Mouse (Mus musculus): ENCODE results near the gene Rpl36-ps4. TPM values are rescaled to one million over a fixed set of nuclear protein-coding genes. Genes with fewer than 3 reads are reported as not detected.

The Rpl36-ps4 gene
- polyA plus RNA-seq (2012; ENCODE audit: insufficient read depth, low replicate concordance): not detected in 2 replicates

DNA sequence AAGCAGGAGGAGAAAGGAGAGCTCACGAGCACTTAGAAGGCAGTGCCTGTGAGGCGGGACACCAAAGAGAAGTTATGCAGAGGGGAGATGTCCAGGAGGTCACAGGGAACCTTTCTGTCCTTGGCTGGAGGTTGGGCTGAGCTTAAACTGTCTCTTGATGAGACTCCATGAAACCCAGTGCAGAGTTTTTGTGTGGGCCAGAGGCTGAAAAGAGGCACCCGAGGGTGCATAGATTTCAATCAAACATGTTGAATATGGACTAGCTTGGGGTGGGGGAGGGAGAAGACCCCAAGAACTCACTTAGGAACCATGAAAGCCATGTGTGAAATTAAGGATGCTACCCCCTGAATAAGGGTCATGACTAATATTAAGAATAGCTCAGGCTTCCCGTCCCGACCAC, at the start of gene Rpl36-ps4:
TSS of gene Rpl36-ps4 (plus strand) at position 301 of the 400 bp plus-strand sequence.
- TF ChIP-seq GATA1 (IDR thresholded peaks at IDR 0.05; ENCODE audit: borderline replicate concordance, low read length): no peak
- TF ChIP-seq FLI1 (IDR thresholded peaks at IDR 0.05; ENCODE audit: low read length): no peak
- Histone ChIP-seq H3K27me3 (replicated peaks) (no peaks in the 10 kb centered on the region), H3K9me3 (peaks cover 47% of the 10 kb centered on the region)

DNA sequence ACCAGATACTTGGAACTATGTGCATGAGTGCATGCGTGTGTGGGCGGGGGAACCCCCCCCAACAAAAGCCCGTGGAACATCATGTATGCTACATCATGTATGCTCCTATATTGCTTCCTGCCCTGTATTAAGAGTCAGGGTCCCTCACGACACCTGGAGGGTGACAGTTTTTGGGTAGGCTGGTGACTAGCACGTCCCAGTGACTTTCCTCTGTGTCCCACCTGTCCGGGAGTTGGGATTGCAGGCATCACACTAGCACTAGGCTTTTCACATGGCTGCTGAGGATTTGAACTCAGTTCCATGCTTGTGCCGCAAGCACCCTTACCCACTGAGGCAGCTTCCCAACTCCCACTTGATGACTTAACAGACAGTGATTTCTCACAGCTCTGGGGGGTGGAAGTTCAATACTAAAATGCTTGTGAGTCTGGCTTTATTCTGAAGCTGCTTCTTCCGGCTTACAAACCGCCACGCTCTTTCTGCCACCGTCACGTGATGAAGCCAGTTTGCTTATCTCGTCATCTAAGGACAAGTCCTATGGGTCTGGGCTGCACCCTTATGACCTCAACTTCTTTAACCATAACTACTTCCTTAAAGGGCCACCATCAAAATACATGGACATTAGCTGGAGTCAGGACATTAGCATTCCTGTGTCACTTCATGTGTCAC, 49.2 kb upstream of the Rpl36-ps4 start:
- Histone ChIP-seq H3K4me3 (replicated peaks) (no peak overlapping the region), H3K4me1 (peaks cover 3% of the 10 kb centered on the region; the same call in 1 of the 2 replicates), H3K9me3 (peaks cover 16% of the 10 kb centered on the region; the same call in 1 of the 2 replicates), H3K36me3 (replicated peaks; ENCODE audit: low read length) (no peaks in the 10 kb centered on the region), H3K27me3 (replicated peaks) (no peaks in the 10 kb centered on the region)
- no peak for TF ChIP-seq GATA1 (IDR thresholded peaks at IDR 0.05; ENCODE audit: borderline replicate concordance, low read length)
- TF ChIP-seq FLI1 (IDR thresholded peaks at IDR 0.05; ENCODE audit: low read length): no peak

More for the DNA sequence above, at the start of gene Rpl36-ps4:
- Histone ChIP-seq H3K4me1 (no peaks in the 10 kb centered on the region), H3K4me3 (replicated peaks) (no peak within 1 kb of the TSS), H3K36me3 (replicated peaks; ENCODE audit: low read length) (no peaks in the 10 kb centered on the region)

DNA sequence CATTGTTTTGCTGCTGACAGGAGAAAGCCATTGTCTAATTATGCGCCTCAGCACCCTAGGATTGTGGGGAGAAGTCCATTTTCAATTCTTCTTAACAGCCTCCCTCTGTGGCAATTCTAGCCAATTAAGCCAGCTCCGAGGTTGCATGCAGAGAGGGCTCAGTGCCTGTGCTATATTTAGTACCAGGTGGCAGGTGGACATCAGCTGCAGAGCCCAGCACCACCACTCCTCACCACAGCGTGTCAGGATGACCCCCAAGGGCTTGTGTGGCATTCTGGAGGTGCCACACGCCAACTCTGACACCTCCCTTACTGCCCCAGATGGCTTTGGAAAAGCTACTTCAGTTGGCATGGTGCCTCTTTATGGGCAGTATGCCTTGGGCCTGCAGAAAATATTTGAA, 48.5 kb upstream of the Rpl36-ps4 start:
- no peak for TF ChIP-seq GATA1 (IDR thresholded peaks at IDR 0.05; ENCODE audit: borderline replicate concordance, low read length)
- TF ChIP-seq FLI1 (IDR thresholded peaks at IDR 0.05; ENCODE audit: low read length): no peak
- H3K4me3 ChIP-seq (replicated peaks): no peak overlapping the region
- no peaks in the 10 kb centered on the region for H3K36me3 ChIP-seq (replicated peaks; ENCODE audit: low read length)
- no peaks in the 10 kb centered on the region for H3K27me3 ChIP-seq (replicated peaks)
- peaks cover 13% of the 10 kb centered on the region; the same call in 1 of the 2 replicates for H3K9me3 ChIP-seq
- peaks cover 3% of the 10 kb centered on the region; the same call in 1 of the 2 replicates for H3K4me1 ChIP-seq

DNA sequence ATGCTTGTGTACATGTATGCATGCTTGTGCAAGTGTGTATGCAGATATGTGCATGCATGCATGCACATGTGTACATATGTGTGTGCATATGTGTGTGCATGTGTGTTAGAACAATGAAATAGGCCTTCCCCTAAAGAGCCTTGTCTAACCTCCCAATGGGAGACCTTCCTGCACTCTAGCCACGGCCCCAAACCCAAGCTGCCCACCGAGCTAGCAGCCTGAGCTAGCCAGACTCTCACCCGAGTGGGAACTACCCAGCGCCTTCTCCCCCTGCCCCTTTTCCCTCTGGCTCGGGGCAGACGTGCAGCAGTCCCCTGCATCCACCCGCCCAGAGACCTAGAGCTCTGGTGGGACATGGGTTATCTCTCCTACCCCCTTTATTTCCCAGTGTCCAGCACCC, 47.3 kb upstream of the Rpl36-ps4 start:
- no peaks in the 10 kb centered on the region for H3K36me3 ChIP-seq (replicated peaks; ENCODE audit: low read length)
- peaks cover 3% of the 10 kb centered on the region; the same call in 1 of the 2 replicates for H3K4me1 ChIP-seq
- no peak for TF ChIP-seq FLI1 (IDR thresholded peaks at IDR 0.05; ENCODE audit: low read length)
- TF ChIP-seq GATA1 (IDR thresholded peaks at IDR 0.05; ENCODE audit: borderline replicate concordance, low read length): no peak
- no peak overlapping the region for H3K4me3 ChIP-seq (replicated peaks)
- 0 out of 2 replicates have a peak, but pooled peaks cover 6% of the 10 kb centered on the region for H3K9me3 ChIP-seq
- no peaks in the 10 kb centered on the region for H3K27me3 ChIP-seq (replicated peaks)

DNA sequence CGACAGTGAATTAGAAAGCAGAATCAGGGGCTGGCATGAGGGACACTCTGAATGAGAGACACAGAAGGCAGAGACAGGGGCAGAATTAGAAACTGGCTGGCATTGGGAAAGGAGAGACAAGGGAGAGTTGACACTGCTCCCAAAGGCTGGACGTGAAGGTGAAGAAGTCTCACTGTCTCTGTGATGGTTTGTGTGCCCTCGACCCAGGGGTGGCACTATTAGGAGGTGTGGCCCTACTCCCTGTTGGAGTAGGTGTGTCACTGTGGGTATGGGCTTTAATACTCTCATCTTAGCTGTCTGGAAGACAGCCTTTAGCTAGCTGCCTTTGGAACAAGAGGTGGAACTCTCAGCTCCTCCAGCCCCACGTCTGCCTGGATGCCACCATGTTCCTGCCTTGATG, 46.8 kb upstream of the Rpl36-ps4 start:
- Histone ChIP-seq H3K36me3 (replicated peaks; ENCODE audit: low read length) (no peaks in the 10 kb centered on the region), H3K27me3 (replicated peaks) (no peaks in the 10 kb centered on the region), H3K4me1 (peaks cover 3% of the 10 kb centered on the region; the same call in 1 of the 2 replicates), H3K4me3 (replicated peaks) (no peak overlapping the region), H3K9me3 (0 out of 2 replicates have a peak, but pooled peaks cover 1% of the 10 kb centered on the region)
- TF ChIP-seq GATA1 (IDR thresholded peaks at IDR 0.05; ENCODE audit: borderline replicate concordance, low read length) (no peak), FLI1 (IDR thresholded peaks at IDR 0.05; ENCODE audit: low read length) (no peak)

DNA sequence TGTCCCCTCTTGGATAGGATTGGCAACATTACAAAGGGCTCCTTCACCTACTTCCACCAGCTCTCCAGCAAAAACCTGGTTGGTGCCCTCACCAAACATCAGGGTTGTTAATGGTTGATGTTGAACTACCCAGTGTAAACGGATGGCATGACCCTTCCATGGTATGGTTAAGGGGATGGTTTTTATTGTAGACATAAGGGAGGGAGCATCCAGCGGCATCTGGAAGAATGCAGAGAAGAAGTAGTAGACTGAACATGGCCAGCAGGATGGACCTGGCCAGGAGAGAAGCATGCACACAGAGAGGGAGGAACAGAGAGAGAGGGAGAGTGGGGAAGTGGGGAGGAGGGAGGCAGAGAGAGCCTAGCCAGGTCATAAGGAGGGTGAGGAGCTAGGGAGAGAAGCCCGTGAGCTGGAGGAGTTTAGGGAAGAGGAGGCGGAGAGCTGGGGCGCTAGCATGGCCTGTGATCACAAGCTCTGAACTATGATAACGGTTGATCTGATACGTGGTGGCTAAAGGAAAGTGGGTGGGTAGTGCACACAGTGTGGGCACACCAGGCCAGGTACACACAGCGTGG, 45.3 kb upstream of the Rpl36-ps4 start:
- no peak for TF ChIP-seq FLI1 (IDR thresholded peaks at IDR 0.05; ENCODE audit: low read length)
- TF ChIP-seq GATA1 (IDR thresholded peaks at IDR 0.05; ENCODE audit: borderline replicate concordance, low read length): no peak
- Histone ChIP-seq H3K27me3 (replicated peaks) (no peaks in the 10 kb centered on the region), H3K9me3 (no peaks in the 10 kb centered on the region), H3K4me3 (replicated peaks) (no peak overlapping the region), H3K4me1 (peaks cover 3% of the 10 kb centered on the region; the same call in 1 of the 2 replicates), H3K36me3 (replicated peaks; ENCODE audit: low read length) (no peaks in the 10 kb centered on the region)

DNA sequence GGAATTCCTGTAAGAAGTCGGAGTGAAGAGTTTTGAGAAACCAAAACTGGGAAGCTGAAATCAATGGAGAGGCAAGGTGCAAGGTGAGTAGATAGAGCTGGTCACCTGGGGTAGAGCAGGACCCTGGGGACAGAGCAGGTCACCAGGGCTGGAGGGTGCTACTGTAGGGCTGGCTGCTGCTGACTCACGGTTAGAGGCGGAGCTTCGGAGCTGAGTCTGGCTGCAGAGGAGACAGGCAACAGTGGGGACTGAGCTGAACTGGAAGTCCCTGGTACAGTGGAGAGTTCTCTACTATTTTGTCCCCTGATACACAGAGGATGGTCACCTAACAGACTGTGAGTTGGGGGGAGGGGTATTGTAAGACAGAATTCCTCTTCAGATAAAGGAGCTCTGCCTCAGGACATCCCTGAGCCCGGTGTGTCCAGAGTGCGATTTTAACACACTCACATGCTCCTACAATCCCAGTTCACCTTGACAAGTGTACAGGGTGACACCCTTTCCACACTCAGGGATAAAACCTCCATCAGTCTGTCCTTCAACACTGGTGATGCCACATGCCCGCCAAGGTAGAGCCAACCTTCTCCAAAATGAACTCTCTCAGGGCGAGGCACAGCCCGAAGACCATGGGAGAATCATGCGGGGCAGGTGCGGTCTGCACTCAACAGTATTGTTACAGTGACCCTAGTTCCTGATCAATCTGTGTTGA, 44.3 kb upstream of the Rpl36-ps4 start:
- peak overlapping the region; percentile 33 for H3K4me3 ChIP-seq (replicated peaks)
- H3K27me3 ChIP-seq (replicated peaks): no peaks in the 10 kb centered on the region
- no peaks in the 10 kb centered on the region for H3K9me3 ChIP-seq
- peaks cover 3% of the 10 kb centered on the region; the same call in 1 of the 2 replicates for H3K4me1 ChIP-seq
- H3K36me3 ChIP-seq (replicated peaks; ENCODE audit: low read length): no peaks in the 10 kb centered on the region
- TF ChIP-seq FLI1 (IDR thresholded peaks at IDR 0.05; ENCODE audit: low read length) (no peak), GATA1 (IDR thresholded peaks at IDR 0.05; ENCODE audit: borderline replicate concordance, low read length) (no peak)

DNA sequence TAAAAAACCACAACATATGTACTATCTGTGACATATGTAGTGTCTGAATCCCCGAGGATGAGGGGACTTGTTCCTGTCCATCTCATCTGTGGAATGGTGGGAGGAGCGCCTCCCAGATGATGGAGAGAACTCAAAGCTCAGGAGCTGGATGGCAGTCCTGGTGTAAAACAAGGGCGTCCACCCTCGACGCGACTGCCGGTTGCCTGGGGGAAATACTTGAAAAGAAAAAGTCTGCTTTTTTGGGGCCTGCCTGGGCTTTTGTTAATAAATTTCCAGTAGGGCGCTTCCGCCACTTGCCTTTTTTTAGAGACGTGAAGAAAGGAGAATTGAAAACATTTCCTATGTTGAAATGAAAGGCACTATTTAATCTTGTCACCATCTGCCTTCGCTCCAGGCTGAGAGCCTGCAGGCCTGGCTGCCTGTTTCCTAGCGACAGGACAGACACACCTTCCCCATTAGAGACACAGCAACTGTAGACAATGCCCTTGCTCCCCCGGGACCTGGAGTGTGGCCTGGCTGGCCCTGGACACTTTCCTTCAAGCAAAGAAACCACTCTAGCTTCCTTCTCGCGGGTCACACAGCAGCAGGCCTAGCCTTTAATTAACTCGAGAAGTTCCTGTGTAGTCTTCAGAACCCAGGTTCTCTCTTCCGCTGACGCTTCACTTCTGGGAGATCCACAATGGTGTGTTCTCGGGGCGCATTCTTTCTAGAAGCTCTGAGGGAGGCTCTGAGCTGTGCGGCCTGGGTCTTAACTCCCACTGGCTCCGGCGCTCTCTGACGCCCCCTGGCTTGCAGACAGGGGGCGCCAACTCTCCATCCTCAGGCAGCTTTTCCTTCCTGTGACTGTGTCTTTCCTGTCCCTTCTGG, 43.3 kb upstream of the Rpl36-ps4 start:
- H3K27me3 ChIP-seq (replicated peaks): no peaks in the 10 kb centered on the region
- peaks cover 4% of the 10 kb centered on the region; the same call in 1 of the 2 replicates for H3K4me1 ChIP-seq
- TF ChIP-seq FLI1 (IDR thresholded peaks at IDR 0.05; ENCODE audit: low read length) (no peak), GATA1 (IDR thresholded peaks at IDR 0.05; ENCODE audit: borderline replicate concordance, low read length) (no peak)
- no peaks in the 10 kb centered on the region for H3K36me3 ChIP-seq (replicated peaks; ENCODE audit: low read length)
- H3K9me3 ChIP-seq: no peaks in the 10 kb centered on the region
- no peak overlapping the region for H3K4me3 ChIP-seq (replicated peaks)

All from megakaryocyte, embryonic 14.5 days (primary cell).